Mouse (Mus musculus) CH12.LX (cell line): ENCODE results near the gene Ganc. TPM values are rescaled to one million over a fixed set of nuclear protein-coding genes. Genes with fewer than 3 reads are reported as not detected.
A peak's percentile ranks its signal among the peaks of the same experiment; 100 is the strongest.

Source experiments
- DNase-seq: peaks from one replicate; pipeline ENCODE4 v3.0.0-alpha.2; 2013; ENCODE audit errors: extremely low read depth
- H3K27ac ChIP-seq: 2 replicates; pipeline ENCODE4 v1.5.1; 2012; ENCODE audit warnings: low read depth, mild to moderate bottlenecking, control low read depth, moderate library complexity; ENCODE audit not compliant: insufficient read depth
- H3K27me3 ChIP-seq: replicated peaks from 2 replicates; pipeline ENCODE3; 2012; ENCODE audit warnings: inconsistent platforms
- H3K36me3 ChIP-seq, 2 experiments: replicated peaks in 1 of 2; 2 replicates each; pipeline versions ENCODE3 to v1.6.1; 2012; ENCODE audit warnings: inconsistent platforms in 1 of 2, low read length in 1 of 2, mild to moderate bottlenecking in 1 of 2, mixed read lengths in 1 of 2, moderate library complexity in 1 of 2; ENCODE audit not compliant: control insufficient read depth in 1 of 2, insufficient read depth in 1 of 2
- H3K4me1 ChIP-seq, 2 experiments: 2 replicates each; pipeline ENCODE4 v1.6.1; 2012; ENCODE audit warnings: inconsistent platforms in 1 of 2, moderate library complexity in 1 of 2; ENCODE audit not compliant: insufficient read depth in 2 of 2, control insufficient read depth in 1 of 2
- H3K4me2 ChIP-seq: 2 replicates; pipeline ENCODE4 v1.6.1; 2012; ENCODE audit warnings: low read depth, mild to moderate bottlenecking, control low read depth; ENCODE audit not compliant: poor library complexity, insufficient read depth, severe bottlenecking
- H3K4me3 ChIP-seq, 3 experiments: fragments of 150-350 bp in 1 of 3; sonication (generic) in 1 of 3; replicated peaks in 1 of 3; 2 replicates each; pipeline versions ENCODE3 to v1.5.1; 2011 to 2012; ENCODE audit warnings: low read depth in 2 of 3, low read length in 2 of 3, mild to moderate bottlenecking in 2 of 3, moderate library complexity in 2 of 3, control low read depth in 1 of 3, improper control_type of control experiment in 1 of 3, inconsistent platforms in 1 of 3, mixed read lengths in 1 of 3; ENCODE audit not compliant: poor library complexity in 1 of 3
- H3K79me2 ChIP-seq: replicated peaks from 2 replicates; pipeline ENCODE4 v1.6.1; 2012; ENCODE audit warnings: mild to moderate bottlenecking, moderate library complexity; ENCODE audit not compliant: control insufficient read depth, poor library complexity, insufficient read depth, severe bottlenecking; ENCODE audit errors: extremely low read depth
- H3K9ac ChIP-seq: 2 replicates; pipeline ENCODE4 v1.6.1; 2012; ENCODE audit warnings: low read depth, mild to moderate bottlenecking, control low read depth, moderate library complexity; ENCODE audit not compliant: insufficient read depth
- H3K9me3 ChIP-seq: replicated peaks from 2 replicates; pipeline ENCODE3; 2012; ENCODE audit warnings: low read length, inconsistent platforms, mixed read lengths
- BHLHE40 ChIP-seq: IDR thresholded peaks from 2 replicates; pipeline ENCODE4 v1.6.1; 2011; ENCODE audit warnings: mild to moderate bottlenecking, low read depth, low read length, improper control_type of control experiment
- CTCF ChIP-seq, 2 experiments: IDR thresholded peaks in 1 of 2; conservative IDR thresholded peaks in 1 of 2; 2 replicates each; pipeline ENCODE4 v1.5.1; 2011 to 2012; ENCODE audit warnings: low read depth in 2 of 2, low read length in 2 of 2, improper control_type of control experiment in 1 of 2, inconsistent platforms in 1 of 2, mild to moderate bottlenecking in 1 of 2, moderate library complexity in 1 of 2
- EP300 ChIP-seq: IDR thresholded peaks from 2 replicates; pipeline ENCODE4 v1.6.1; 2011; ENCODE audit warnings: low read length, improper control_type of control experiment
- ETS1 ChIP-seq: conservative IDR thresholded peaks from 2 replicates; pipeline ENCODE4 v1.6.1; 2012; ENCODE audit warnings: low read depth, mild to moderate bottlenecking, inconsistent platforms, low read length, improper control_type of control experiment, moderate library complexity
- GABPA ChIP-seq: IDR thresholded peaks from 2 replicates; pipeline ENCODE4 v1.6.1; 2012; ENCODE audit warnings: low read depth, low read length, improper control_type of control experiment, inconsistent platforms; ENCODE audit not compliant: insufficient replicate concordance
- IRF4 ChIP-seq: IDR thresholded peaks from 2 replicates; pipeline ENCODE4 v1.6.1; 2014; ENCODE audit warnings: low read depth, mild to moderate bottlenecking, inconsistent platforms, low read length, improper control_type of control experiment
- JUN ChIP-seq: IDR thresholded peaks from 2 replicates; pipeline ENCODE4 v1.6.1; 2011; ENCODE audit warnings: low read depth, mild to moderate bottlenecking, low read length, improper control_type of control experiment, moderate library complexity; ENCODE audit not compliant: insufficient read depth
- JUND ChIP-seq: conservative IDR thresholded peaks from 2 replicates; pipeline ENCODE4 v1.6.1; 2011; ENCODE audit warnings: low read depth, low read length, improper control_type of control experiment
- MAZ ChIP-seq: IDR thresholded peaks from 2 replicates; pipeline ENCODE4 v1.6.1; 2012; ENCODE audit warnings: low read depth, mild to moderate bottlenecking, inconsistent platforms, low read length, improper control_type of control experiment, moderate library complexity
- MEF2A ChIP-seq: IDR thresholded peaks from 2 replicates; pipeline ENCODE4 v1.6.1; 2014; ENCODE audit warnings: low read depth, mild to moderate bottlenecking, inconsistent platforms, low read length, improper control_type of control experiment, borderline replicate concordance
- MXI1 ChIP-seq: IDR thresholded peaks from 2 replicates; pipeline ENCODE4 v1.6.1; 2011; ENCODE audit warnings: mild to moderate bottlenecking, low read depth, low read length, improper control_type of control experiment
- MYC ChIP-seq: IDR thresholded peaks from 2 replicates; pipeline ENCODE4 v1.6.1; 2011; ENCODE audit warnings: low read depth, mild to moderate bottlenecking, improper control_type of control experiment, low read length
- NELFE ChIP-seq: IDR thresholded peaks from 2 replicates; pipeline ENCODE4 v1.6.1; 2011; ENCODE audit warnings: low read depth, low read length, improper control_type of control experiment
- NRF1 ChIP-seq: IDR thresholded peaks from 2 replicates; pipeline ENCODE4 v1.6.1; 2014; ENCODE audit warnings: low read depth, mild to moderate bottlenecking, inconsistent platforms, low read length, improper control_type of control experiment, moderate library complexity
- PAX5 ChIP-seq: IDR thresholded peaks from 2 replicates; pipeline ENCODE4 v1.6.1; 2012; ENCODE audit warnings: low read length, inconsistent platforms, mixed read lengths
- POLR2A ChIP-seq: IDR thresholded peaks from 2 replicates; pipeline ENCODE4 v1.6.1; 2011; ENCODE audit warnings: low read depth, mild to moderate bottlenecking, improper control_type of control experiment, low read length
- POLR2AphosphoS2 ChIP-seq: IDR thresholded peaks from 2 replicates; pipeline ENCODE4 v1.6.1; 2011; ENCODE audit warnings: low read depth, low read length, improper control_type of control experiment
- RCOR1 ChIP-seq: conservative IDR thresholded peaks from 2 replicates; pipeline ENCODE4 v1.6.1; 2012; ENCODE audit warnings: low read depth, mild to moderate bottlenecking, inconsistent platforms, low read length, improper control_type of control experiment
- SMC3 ChIP-seq: IDR thresholded peaks from 2 replicates; pipeline ENCODE4 v1.6.1; 2011; ENCODE audit warnings: low read depth, low read length, improper control_type of control experiment
- TBP ChIP-seq: conservative IDR thresholded peaks from 2 replicates; pipeline ENCODE4 v1.6.1; 2011; ENCODE audit warnings: low read depth, low read length, improper control_type of control experiment
- TCF12 ChIP-seq: IDR thresholded peaks from 2 replicates; pipeline ENCODE4 v1.6.1; 2014; ENCODE audit warnings: low read depth, mild to moderate bottlenecking, inconsistent platforms, low read length, improper control_type of control experiment
- USF2 ChIP-seq: conservative IDR thresholded peaks from 2 replicates; pipeline ENCODE4 v1.6.1; 2011; ENCODE audit warnings: low read depth, low read length, improper control_type of control experiment
- ZC3H11A ChIP-seq: IDR thresholded peaks from 2 replicates; pipeline ENCODE4 v1.6.1; 2012; ENCODE audit warnings: low read depth, mild to moderate bottlenecking, inconsistent platforms, low read length, improper control_type of control experiment
- ZKSCAN1 ChIP-seq: IDR thresholded peaks from 2 replicates; pipeline ENCODE4 v1.6.1; 2012; ENCODE audit warnings: low read depth, inconsistent platforms, low read length, improper control_type of control experiment, borderline replicate concordance
- ZMIZ1 ChIP-seq: IDR thresholded peaks from 2 replicates; pipeline ENCODE4 v1.6.1; 2012; ENCODE audit warnings: low read depth, mild to moderate bottlenecking, inconsistent platforms, low read length, improper control_type of control experiment
- dilution Hi-C: fragments of 300-500 bp; cut with MboI; formaldehyde crosslinking; loops from 2 replicates; pipeline ENCODE4 v1.14.3; 2020; ENCODE audit warnings: low sequenced_read_pairs; ENCODE audit not compliant: extremely low pct_unique_long_range_greater_than_20kb, extremely low pct_ligation_motif_present
- in situ Hi-C: fragments of 300-500 bp; cut with MboI; formaldehyde crosslinking; loops from 3 replicates; pipeline ENCODE4 v1.14.3; 2019; ENCODE audit warnings: low sequenced_read_pairs, low pct_ligation_motif_present, low pct_unique_long_range_greater_than_20kb, mixed read lengths
- polyA plus RNA-seq: library from polyadenylated mRNA; unstranded; fragments of >175 nt; gene quantifications from 2 replicates; pipeline ENCODE4 v1.2.1, GENCODE M21; 2012; ENCODE audit warnings: low read depth; ENCODE audit not compliant: insufficient read length
- total RNA-seq, 2 experiments: library from RNA; depleted of rRNA; stranded (reverse); fragments of 300-350 nt in 1 of 2; fragments of >200 nt in 1 of 2; gene quantifications; 2 replicates each; pipeline ENCODE4 v1.2.3; 2012 to 2014

The Ganc gene
- total RNA-seq (2012; rRNA removed) (6.7 and 9.6 TPM in 2 replicates), total RNA-seq (2014; rRNA removed) (9.5 and 10.1 TPM in 2 replicates), polyA plus RNA-seq (7.0 and 10.8 TPM in 2 replicates)

DNA sequence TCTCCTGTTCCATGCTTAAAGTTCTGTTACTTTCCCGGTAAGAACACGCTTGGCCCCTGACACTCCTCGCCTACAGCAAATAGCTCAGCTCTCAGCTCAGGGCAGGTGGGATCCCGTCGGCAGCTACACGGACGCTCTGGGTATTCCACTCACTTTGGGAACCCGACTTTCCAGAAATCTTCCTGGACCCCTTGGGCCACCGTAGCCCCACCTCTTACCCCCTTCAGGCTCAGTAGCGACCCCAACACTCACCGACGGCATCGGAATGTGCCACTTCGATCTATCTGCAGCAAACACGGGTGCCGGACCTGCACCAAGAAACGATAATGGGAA, at the start of gene Ganc:
Gene Ganc, plus strand, starts transcription at position 244 of the 333 bp plus-strand sequence.
- H3K27me3 ChIP-seq = no peaks in the 10 kb centered on the region
- peaks cover 37% of the 10 kb centered on the region for H3K79me2 ChIP-seq
- peaks cover 3 to 22% of the 10 kb centered on the region in 2 experiments; a peak in 3 of 4 replicates for H3K4me1 ChIP-seq
- peaks cover 0 to 19% of the 10 kb centered on the region in 2 experiments for H3K36me3 ChIP-seq
- no peak for DNase-seq
- H3K9ac ChIP-seq = peak within 1 kb of the TSS; percentile 72
- 0 out of 4 replicates have a peak, but pooled peaks of 1 of the 2 experiments have one; percentile 11 for TF ChIP-seq CTCF (conservative IDR thresholded peaks at IDR 0.05 in 1 of 2, IDR thresholded peaks at IDR 0.05 in 1 of 2; ENCODE audit: low read depth in 2 of 2, low read length in 2 of 2)
- TF ChIP-seq SMC3 = no peak
- TF ChIP-seq, all 38 proteins: peak for 1
- in situ Hi-C loops = no loop called here
- dilution Hi-C loops = no loop called here
- Histone ChIP-seq H3K27ac (peak within 1 kb of the TSS; percentile 91), H3K4me3 (peak within 1 kb of the TSS; percentile 74 to 93 (median 88)), H3K4me2 (peak within 1 kb of the TSS; percentile 93), H3K9me3 (no peaks in the 10 kb centered on the region)

DNA sequence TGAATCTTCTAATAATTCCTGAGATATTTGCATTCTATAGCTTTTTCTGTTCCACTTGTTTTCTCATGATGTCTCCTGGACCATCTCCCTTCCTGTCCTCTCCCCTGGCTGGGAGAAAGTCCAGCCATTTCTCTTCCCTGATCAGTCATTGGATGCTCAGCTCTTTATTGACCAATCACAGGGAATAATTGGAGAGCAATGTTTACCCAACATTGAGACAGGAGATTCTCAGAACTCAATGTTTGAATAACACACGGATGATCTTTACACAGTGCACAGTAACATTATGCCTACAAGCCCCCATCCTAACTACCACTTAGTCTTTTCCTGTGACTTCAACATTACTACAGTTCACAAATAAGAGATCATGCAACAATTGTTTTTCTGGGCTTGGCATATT, 43.3 kb upstream of the Ganc start:
- Histone ChIP-seq H3K4me3 (no peak overlapping the region), H3K79me2 (no peaks in the 10 kb centered on the region), H3K27me3 (no peaks in the 10 kb centered on the region), H3K4me2 (no peak overlapping the region), H3K9me3 (no peaks in the 10 kb centered on the region), H3K4me1 (no peaks in the 10 kb centered on the region), H3K9ac (no peak overlapping the region), H3K36me3 (peaks cover 57 to 77% of the 10 kb centered on the region in 2 experiments), H3K27ac (no peak overlapping the region)
- dilution Hi-C loops = no loop called here
- in situ Hi-C loops = no loop called here
- no peak for DNase-seq
- TF ChIP-seq NRF1 = no peak
- no peak for TF ChIP-seq MAZ
- TF ChIP-seq ZC3H11A = no peak
- no peak for TF ChIP-seq PAX5
- no peak for TF ChIP-seq JUN
- no peak for TF ChIP-seq RCOR1
- TF ChIP-seq NELFE = no peak
- TF ChIP-seq MXI1 = no peak
- no peak for TF ChIP-seq POLR2A
- no peak for TF ChIP-seq BHLHE40
- no peak for TF ChIP-seq POLR2AphosphoS2
- no peak for TF ChIP-seq MYC
- no peak for TF ChIP-seq ZMIZ1

DNA sequence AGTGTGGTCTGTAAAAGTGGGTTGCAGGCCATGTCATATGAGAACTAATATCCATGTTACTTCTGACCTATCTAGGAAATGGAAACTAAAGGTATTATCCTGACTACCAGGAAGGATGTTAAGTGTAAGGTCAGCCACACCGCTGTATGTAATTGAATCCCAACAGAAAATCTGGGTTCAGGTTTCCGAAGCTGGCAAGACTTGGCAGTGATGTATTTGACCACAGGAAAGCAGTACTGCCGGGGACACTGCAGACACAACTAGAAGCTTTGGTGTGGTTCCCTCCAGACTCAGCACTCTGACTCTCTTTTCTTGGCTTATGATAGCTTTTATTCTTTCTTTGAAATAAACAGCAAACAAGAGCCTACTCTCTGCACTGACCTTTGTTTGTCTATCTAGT, 37.2 kb upstream of the Ganc start:
- Histone ChIP-seq H3K9ac (no peak overlapping the region), H3K4me3 (no peak overlapping the region), H3K4me1 (no peaks in the 10 kb centered on the region), H3K79me2 (no peaks in the 10 kb centered on the region), H3K9me3 (no peaks in the 10 kb centered on the region), H3K4me2 (no peak overlapping the region), H3K27me3 (no peaks in the 10 kb centered on the region), H3K36me3 (peaks cover 56 to 83% of the 10 kb centered on the region in 2 experiments), H3K27ac (no peak overlapping the region)
- dilution Hi-C loops = no loop called here
- DNase-seq = no peak
- in situ Hi-C loops = no loop called here
- no peak for TF ChIP-seq BHLHE40
- TF ChIP-seq MEF2A = no peak
- no peak for TF ChIP-seq GABPA
- TF ChIP-seq CTCF (conservative IDR thresholded peaks at IDR 0.05 in 1 of 2, IDR thresholded peaks at IDR 0.05 in 1 of 2; ENCODE audit: low read depth in 2 of 2, low read length in 2 of 2) = no peak
- TF ChIP-seq POLR2A = no peak
- no peak for TF ChIP-seq JUND
- TF ChIP-seq RCOR1 = no peak
- no peak for TF ChIP-seq IRF4
- no peak for TF ChIP-seq JUN
- no peak for TF ChIP-seq USF2
- no peak for TF ChIP-seq TBP
- no peak for TF ChIP-seq ETS1
- TF ChIP-seq ZKSCAN1 = no peak
- TF ChIP-seq TCF12 = no peak
- no peak for TF ChIP-seq ZC3H11A
- TF ChIP-seq MYC = no peak
- no peak for TF ChIP-seq EP300
